Mouse (Mus musculus): Measurements from ENCODE around the gene Cfap61. TPM values are rescaled to one million over a fixed set of nuclear protein-coding genes. Genes with fewer than 3 reads are reported as not detected.
A peak's percentile ranks its signal among the peaks of the same experiment; 100 is the strongest.

Cfap61 gene
- polyA plus RNA-seq, 3 experiments from 2014 or later: not detected

- no peak for ATAC-seq
Observed at GRCm38 (mm10) chr2:146168017-146168803, 233.6 kb downstream of the Cfap61 start.

GRCm38 (mm10) chr2:146169492-146169891, 234.9 kb downstream of the Cfap61 start:
- no peak for ATAC-seq

GRCm38 (mm10) chr2:146172106-146172505, 237.5 kb downstream of the Cfap61 start:
- no peak for ATAC-seq

GRCm38 (mm10) chr2:146174173-146174572, 239.6 kb downstream of the Cfap61 start:
- ATAC-seq: no peak

- ATAC-seq: no peak
Observed at GRCm38 (mm10) chr2:146178718-146179117, 244.1 kb downstream of the Cfap61 start.

- no peak for ATAC-seq
Observed at GRCm38 (mm10) chr2:146183830-146184793, 249.5 kb downstream of the Cfap61 start.

- no peak for ATAC-seq
Observed at GRCm38 (mm10) chr2:146196126-146196525, 261.5 kb downstream of the Cfap61 start.

- ATAC-seq: peak; percentile 86
Observed at GRCm38 (mm10) chr2:146197947-146198346, 263.4 kb downstream of the Cfap61 start.

- no peak for ATAC-seq
Observed at GRCm38 (mm10) chr2:146210968-146211367, 276.4 kb downstream of the Cfap61 start.

- peak; percentile 88 for ATAC-seq
Observed at GRCm38 (mm10) chr2:146214715-146215114, 280.1 kb downstream of the Cfap61 start.

GRCm38 (mm10) chr2:146216111-146217064, 281.8 kb downstream of the Cfap61 start:
- no peak for ATAC-seq

GRCm38 (mm10) chr2:146217227-146217980, 282.8 kb downstream of the Cfap61 start:
- no peak for ATAC-seq

- ATAC-seq: no peak
Observed at GRCm38 (mm10) chr2:146218161-146218691, 283.6 kb downstream of the Cfap61 start.

- ATAC-seq: no peak
Observed at GRCm38 (mm10) chr2:146218881-146219535, 284.4 kb downstream of the Cfap61 start.

- no peak for ATAC-seq
Observed at GRCm38 (mm10) chr2:146219791-146220190, 285.2 kb downstream of the Cfap61 start.

GRCm38 (mm10) chr2:146220591-146221075, 286.0 kb downstream of the Cfap61 start:
- ATAC-seq: no peak

GRCm38 (mm10) chr2:146221076-146221928, 286.7 kb downstream of the Cfap61 start, which contains the start of gene Insm1:
Gene Insm1 (plus strand): TSS chr2:146221921.
- peak; percentile 30 for ATAC-seq

- ATAC-seq: no peak
Observed at GRCm38 (mm10) chr2:146221929-146222278, 287.3 kb downstream of the Cfap61 start.
